Mouse (Mus musculus): ENCODE results near the gene Capns1.

DNA sequence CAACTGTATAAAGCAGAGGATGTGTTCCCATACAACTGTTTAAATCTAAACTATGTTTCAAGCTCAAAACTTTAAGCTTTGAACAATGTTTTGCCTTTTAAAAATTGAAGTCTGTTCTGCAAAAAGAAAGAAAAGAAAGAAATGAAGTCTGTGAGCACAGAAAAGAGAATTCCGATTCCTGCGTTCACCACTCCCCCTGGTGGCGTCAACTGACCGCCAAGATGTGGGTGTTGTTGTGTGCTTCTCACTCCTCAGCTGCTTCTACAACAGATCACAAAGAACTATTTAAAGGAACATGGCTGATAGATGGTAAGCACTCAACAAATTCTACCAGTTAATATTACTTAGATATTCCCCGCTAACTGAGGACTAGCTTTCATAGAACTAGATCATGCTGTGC, 35.5 kb downstream of the Capns1 start:
- TF ChIP-seq CTCF (IDR thresholded peaks at IDR 0.05) (no peak), EP300 (IDR thresholded peaks at IDR 0.05) (no peak)
